Mouse (Mus musculus) embryo, embryonic 10 days (tissue): ENCODE data around the gene Mprip.

Experiments used
- DNase-seq: peaks from one replicate; pipeline ENCODE4 v3.0.0-alpha.2; 2015; ENCODE audit warnings: low spot score

Mprip gene

DNA sequence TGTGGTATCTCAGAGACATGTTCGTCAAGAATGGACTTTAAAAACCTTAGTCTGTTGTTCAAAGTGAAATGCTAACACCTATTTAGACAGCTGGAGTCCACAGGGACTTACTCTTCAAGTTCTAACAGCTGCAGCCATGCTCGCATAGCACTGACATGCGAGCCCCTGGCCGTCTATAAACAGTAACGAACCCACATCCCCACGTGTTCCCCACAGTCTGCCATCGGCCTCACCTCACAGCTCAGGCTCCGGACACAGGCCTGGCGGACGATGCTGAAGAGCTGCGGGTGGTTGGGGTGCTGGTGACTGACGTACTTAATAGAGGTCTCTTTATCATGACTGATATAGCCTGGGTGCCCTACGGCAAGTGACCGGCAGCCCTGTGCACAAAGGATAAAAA is 142.4 kb downstream of the Mprip start:
- no peak for DNase-seq

DNA sequence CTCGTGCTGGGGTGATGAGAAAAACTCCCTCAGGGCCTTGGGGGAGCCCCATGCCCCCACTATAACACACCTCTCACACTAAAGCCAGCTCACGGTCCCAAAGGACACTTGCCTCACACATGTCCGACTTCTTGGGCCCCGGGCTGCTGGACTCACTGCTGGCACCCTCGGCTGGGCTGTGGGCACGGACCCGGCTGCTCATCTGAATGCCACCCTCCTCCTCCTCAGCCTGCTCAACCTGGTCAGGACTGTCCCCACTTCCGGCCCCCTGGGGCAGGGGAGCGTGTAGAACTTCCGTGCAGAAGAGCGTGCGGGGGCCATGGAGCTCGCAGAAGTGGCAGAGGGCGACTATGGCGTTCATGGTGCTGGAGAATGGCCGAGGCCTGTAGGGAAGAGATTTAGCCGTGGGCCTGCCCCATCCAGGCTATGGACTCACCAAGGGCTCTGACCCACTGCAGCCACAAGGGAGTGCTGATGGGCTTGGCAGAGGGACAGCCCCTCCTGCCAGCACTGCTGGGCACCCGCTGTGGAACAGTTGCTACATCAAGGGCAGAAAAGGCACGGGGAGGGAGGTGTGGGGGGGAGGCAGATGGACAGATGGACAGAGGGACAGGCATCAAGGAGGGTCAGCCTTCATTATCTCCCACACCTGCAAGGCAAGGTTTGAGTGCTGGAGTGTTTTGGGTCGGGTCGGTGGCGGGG is 143.5 kb downstream of the Mprip start:
- no peak for DNase-seq

DNA sequence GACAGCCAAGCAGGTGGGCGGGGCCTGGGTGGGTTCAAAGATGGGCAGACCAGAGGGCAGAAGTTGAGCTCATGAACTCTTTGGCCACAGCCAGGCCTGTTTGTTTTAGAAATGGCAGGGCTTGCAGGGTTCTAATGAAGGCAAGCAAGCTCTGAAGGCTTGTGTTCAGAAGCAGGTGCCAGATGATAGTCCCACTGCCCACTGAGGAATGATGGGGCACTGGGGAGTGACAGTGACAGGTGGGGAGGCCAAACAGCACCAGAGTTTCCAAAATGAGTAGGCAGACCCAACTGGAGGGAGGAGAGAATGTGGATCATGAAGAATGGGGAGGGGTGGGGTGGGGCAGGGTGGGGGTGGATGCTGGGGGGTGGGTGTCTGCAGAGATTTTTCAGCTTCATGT is 144.2 kb downstream of the Mprip start:
- DNase-seq = no peak

DNA sequence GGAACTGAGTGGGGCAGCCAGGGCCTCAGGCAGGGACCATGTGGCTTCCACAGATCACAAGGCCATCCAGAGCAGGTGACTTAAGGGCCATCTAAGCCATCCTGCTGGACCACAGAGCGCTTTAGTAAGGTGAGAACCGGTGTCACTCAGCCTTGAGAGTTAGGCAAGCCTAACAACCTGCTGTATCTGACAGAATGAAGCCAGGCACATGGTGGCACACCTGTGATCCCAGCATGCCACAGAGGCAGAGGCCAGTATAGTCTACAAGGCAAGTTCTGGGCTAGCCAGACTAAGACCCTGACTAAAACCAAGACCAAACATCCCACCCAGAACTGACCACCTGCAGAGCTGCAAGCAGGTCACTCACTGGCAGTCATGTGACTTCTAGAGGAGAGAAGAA is 144.6 kb downstream of the Mprip start:
- DNase-seq = no peak

DNA sequence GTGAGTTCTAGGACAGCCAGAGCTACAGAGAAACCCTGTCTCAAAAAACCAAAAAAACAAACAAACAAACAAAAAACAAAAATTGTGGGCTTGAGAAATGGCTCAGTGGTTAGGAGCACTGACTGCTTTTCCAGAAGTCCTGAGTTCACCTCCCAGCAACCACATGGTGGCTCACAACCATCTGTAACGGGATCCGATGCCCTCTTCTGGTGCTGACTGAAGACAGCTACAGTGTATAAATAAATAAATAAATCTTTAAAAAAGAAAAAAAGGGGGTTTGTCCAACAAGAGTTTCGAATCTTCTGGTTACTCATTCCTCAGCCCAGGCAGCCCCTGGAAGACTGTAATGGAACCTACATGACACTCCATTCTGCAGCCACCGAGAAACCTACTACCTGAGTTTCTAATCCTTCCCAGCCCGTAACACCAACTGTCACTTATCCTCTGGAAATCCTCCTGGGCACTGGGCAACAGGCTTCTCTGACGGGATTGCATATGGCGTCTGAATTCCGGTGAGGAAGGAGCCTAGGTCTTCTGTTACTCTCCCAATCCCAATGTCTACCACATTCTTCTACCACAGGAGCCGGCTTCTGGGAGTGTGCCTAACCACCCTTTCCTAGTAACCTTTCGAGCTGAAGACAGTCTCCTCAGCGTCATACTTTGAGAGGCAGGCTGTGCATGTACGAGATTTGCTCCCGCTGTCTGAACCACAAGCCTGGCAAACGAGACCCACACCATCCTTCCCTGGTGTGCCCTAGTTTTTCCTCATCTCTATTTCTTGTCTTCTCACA is 147.3 kb downstream of the Mprip start:
- DNase-seq = no peak

DNA sequence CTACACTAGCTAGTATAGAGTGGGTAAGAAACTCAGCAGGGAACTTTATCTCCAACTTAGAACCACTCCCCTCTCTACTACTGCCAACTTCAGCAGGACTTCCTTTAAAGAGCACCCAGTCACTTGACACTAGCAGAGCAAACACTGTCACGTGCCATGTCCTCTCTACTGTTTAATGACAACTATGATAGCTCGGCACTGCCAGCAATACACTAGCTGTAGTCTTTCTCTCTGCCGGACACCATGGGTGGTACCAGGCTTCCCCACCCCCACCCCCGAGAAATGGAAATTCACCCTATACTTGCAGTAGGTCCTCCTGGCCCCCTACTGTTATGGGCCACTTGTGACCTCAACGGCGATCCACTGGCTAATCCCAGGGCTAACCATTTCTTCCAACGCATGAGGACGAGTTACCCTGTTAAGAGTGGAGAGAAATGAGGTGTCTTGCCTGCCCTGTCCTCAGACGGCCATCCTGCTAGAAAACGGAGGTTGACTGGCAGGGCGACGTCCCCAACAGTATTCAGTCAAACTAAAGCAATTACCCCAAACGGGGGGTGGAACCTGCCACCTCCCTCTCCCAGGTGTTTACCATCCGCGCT is 148.1 kb downstream of the Mprip start:
- peak; percentile 44 for DNase-seq

DNA sequence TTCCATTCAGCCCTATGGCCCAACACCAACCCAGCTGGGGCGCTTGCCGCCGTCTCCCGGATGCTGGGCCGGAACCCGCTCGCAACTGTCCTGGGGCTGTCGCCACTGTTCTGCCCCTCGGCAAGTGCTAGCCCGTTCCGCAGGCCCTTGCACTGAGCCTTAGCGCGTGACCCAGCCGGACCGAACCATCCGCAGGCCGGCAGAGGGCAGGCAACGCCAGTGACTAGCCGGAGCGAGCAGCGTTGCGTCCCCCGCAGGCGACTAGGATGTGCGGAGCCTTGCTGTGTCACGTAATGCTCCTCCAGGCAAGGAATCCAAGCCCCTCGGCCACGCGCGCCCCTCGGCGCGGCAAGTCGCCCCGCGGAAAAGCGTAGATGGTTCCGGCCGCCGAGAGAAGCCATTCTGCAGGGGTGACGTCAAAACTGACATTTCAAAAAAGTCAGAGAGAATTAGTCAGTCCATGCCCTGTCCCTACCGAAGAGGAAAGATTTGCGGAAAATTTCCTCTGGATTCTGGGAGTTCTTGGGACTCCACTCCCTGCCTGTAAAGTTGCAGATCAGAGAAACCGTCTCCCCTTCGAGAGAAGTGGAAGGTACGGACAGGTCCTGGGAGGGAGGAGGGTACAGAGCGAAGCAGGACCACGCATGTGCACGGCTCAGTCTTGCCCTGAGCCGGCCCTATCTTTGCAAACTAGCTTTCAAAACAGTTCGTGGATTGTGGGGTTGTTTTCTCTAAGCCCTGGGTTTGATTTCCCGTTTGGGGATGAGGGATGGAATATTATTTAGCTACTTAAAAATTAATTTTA is 148.8 kb downstream of the Mprip start, which contains the start of gene Flcn:
Gene Flcn (minus strand): TSS at position 347 of the 805 bp plus-strand sequence.
- peak; percentile 91 for DNase-seq

DNA sequence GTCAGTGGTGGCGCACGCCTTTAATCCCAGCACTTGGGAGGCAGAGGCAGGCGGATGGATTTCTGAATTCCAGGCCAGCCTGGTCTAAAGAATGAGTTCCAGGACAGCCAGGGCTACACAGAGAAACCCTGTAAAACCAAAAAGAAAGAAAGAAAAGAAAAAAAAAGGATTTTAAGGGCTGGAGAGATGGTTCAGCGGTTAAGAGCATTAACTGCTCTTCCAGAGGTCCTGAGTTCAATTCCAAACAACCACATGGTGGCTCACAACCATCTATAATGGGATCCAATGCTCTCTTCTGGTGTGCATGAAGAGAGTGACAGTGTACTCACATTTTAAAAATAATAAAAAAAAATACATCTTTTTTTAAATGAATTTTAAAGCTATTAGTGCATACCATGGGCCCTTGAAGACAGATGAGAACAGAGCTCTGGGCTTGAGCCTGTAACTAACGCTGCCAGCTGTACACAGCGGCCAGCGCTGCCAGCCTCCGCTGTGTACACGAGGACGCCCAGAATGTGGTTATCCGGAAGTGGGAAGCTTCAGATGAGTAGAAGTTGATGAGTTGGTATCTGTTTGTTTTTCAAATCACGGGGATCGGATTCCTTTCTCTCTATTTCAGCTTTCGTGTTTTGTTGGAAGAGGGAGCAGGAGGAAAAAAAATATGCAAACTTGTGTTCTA is 149.5 kb downstream of the Mprip start:
- DNase-seq = no peak

DNA sequence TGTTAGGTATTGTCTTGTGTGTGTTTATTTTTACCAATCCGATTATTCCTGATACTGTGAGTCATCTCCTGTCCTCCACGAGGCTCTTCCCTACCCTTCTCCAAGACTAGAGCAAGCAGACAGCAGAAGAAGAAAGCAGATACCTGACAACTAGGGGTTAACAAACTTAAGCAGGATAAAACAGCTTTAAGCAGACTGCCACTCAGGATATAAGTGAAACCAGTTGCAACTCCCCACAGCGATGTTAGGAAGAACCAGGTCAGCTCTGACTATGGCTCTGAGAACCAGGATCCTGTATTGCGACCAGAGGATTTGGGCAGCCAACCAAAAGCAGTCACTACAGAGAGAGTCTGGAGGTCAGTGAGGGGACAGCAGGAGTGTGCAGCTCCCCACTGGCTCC is 150.1 kb downstream of the Mprip start:
- no peak for DNase-seq

DNA sequence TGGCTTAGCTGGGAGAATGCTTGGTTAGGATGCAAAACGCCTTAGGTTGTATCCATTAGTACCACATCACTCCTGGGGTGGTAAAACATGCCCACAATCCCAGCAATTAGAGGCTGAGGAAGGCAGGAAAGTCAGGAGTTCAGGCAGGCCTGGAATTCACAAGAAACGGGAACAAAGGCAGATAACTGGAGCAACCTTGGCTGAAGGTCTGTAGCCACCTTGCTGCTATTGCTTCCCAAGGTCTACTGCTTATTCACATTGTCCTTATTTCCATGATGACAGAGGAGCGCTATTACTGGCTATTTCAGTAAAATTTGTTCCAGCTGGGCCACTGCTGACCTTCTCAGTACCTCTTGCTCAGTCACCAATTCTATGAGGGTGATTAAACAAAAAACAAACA is 152.2 kb downstream of the Mprip start:
- DNase-seq = no peak

DNA sequence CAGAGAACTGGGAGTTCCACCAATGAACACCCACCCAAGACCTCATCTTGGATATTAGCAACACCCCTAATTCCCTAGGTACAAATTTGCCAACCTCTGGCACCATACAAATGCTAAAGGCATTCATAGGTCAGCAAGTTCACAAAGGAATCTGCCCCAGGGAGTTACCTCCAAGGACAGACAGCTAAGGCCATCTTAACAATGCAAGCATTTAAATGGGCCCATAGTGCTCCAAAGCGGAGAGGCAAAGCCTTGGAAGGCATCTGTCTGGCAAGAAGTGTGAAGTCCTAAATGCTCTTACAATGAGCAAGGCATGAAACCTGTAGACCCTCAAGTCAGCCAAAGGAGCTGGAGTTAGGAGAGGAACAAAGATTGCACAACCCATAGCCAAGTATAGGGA is 153.2 kb downstream of the Mprip start:
- DNase-seq = no peak

DNA sequence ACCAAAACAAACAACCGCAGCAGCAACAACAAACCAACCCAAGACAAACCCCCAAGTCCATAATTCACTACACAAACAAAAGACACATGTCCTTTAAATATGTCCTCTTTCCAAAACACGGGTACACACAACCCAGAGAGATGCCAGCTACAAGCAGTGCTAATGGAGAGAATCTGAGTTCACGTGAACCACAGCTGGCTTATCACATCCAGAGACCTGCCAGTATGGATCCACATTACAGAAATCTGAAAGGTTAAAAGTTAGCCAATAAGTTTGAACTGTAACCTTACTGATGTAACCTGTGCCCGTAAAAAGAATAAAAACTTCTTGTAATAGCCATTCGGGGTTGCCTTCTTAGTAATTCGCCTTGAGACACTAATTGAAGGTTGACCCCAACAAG is 153.8 kb downstream of the Mprip start:
- DNase-seq = no peak

DNA sequence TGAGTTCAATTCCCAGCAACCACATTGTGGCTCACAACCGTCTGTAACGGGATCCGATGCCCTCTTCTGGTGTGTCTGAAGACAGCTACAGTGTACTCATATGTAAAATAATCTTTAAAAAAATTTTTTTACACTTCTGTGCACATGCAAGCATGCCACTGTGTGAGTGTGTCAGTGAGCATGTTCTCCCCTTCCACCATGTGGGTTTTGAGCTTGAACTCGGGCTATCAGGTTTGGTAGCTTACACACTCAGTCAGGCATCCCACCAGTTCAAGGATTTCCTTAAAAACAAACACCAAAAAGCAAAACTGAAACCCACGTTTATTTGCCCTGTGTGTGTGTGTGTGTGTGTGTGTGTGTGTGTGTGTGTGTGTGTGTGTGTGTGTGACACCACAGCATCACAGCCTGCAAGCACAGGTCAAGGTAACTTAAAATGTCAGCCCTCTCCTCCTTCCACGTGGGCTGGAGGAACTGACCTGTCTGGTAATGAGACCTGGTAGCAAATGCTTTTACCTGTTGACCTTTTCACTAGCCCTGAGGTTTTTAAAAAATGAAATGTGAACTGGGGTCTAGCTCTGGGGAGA is 154.5 kb downstream of the Mprip start:
- DNase-seq = no peak

DNA sequence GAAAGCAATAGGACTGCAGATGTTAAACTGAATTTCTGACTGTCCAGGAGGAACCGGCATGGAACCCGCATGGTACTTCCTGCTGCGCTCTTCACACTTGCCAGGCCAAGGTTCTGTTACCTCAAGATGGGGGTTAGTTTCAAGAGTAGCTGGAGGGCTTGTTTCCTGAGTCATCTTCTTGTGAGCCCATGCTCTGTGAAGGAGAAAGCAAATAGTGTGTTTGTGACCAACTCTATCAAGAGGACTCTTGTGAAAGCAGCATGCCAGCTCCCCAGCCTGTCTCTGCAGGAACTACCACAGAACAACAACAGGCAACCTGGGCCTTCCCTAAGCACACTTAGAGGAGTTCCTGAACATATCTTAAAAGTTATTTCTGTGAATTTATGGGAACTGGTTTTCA is 156.8 kb downstream of the Mprip start:
- DNase-seq = no peak

DNA sequence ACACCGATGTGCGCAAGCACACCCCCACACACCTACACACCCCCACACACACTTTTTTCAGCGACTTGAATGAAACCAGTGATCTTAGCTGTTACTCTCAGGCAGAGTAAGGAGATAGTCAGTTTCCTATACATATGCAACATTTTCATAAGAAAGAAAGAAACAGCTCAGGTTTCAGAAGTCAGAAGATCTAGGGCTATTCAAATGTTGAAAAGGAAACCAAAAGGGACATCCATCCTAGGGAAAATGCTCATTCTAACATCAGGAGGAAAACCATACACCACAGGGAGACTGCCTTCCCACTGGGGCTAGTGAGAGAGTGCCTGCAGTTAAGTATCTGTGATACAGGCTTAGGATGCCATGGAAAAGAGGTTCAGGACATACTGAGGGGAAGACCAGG is 160.5 kb downstream of the Mprip start:
- no peak for DNase-seq
